32 mouse cellular contexts compared by ENCODE assay signal in the genomic region with DNA sequence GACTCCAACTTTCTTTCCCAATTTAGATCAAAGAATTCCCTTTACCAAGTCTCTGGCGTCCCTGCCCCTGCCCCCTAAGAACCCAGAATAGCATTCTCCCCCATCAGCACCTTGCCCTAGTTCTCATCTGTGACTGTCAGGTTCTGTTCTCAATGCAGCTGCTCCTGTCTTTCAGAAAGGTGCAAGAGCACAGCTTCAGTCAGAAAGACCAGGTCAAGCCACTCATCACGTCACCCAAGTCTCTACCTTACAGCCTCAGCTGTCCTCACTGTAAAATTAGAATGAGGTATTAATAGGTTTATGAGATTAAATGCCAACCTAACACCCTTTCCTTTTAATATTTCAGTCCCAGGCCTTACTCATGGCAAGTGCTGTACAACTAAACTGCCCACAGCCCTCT. TPM values are rescaled to one million over a fixed set of nuclear protein-coding genes. Genes with fewer than 3 reads are reported as not detected.
DNase-seq lines count a peak whose midpoint lies in the region; ATAC-seq and TF ChIP-seq lines count a peak whose summit lies in the region.
"Had no signal": no experiment of that assay in that cellular context is flagged by ENCODE, and none has a peak within 500 bp of the region (broad histone marks: within the 10 kb centered on the region; RNA-seq: fewer than 3 reads in every experiment).

No protein-coding gene starts in this region.

- peaks cover 3% of the 10 kb centered on the region; the same call in 1 of the 2 replicates for H3K36me3 ChIP-seq in heart, embryonic 11.5 days (ENCODE audit: control insufficient read depth, insufficient read depth, low read length)
- peaks cover 22% of the 10 kb centered on the region for H3K36me3 ChIP-seq in heart, postnatal 0 days (replicated peaks; ENCODE audit: control insufficient read depth, insufficient read depth, low read length)

- no peak for TF ChIP-seq EP300 in heart, postnatal 0 days (IDR thresholded peaks at IDR 0.05; ENCODE audit: low read depth)

- H3K4me2 ChIP-seq in heart, embryonic 11.5 days, result no peak overlapping the region
- H3K4me2 ChIP-seq in heart, postnatal 0 days (ENCODE audit: low read depth, low read length), result no peak overlapping the region
- H3K4me2 ChIP-seq: embryonic facial prominence, embryonic 13.5 days; forebrain, embryonic 12.5 days; hindbrain, embryonic 13.5 days; limb, embryonic 15.5 days; liver, embryonic 13.5 days; midbrain, embryonic 13.5 days; neural tube, embryonic 15.5 days; stomach, embryonic 15.5 days had no signal

- 0 out of 2 replicates have a peak, but pooled peaks cover 4% of the 10 kb centered on the region for H3K4me1 ChIP-seq in heart, embryonic 11.5 days (ENCODE audit: control insufficient read depth, insufficient read depth, low read length)
- 0 out of 2 replicates have a peak, but pooled peaks cover 9% of the 10 kb centered on the region for H3K4me1 ChIP-seq in heart, postnatal 0 days (ENCODE audit: control insufficient read depth, insufficient read depth)
- H3K4me1 ChIP-seq: embryonic facial prominence, embryonic 13.5 days; forebrain, embryonic 12.5 days; hindbrain, embryonic 13.5 days; limb, embryonic 10.5 days; limb, embryonic 15.5 days; midbrain, embryonic 13.5 days; stomach, embryonic 15.5 days had no signal

- no peak overlapping the region for H3K9ac ChIP-seq in heart, embryonic 11.5 days (ENCODE audit: low read depth, low read length)
- H3K9ac ChIP-seq in heart, postnatal 0 days (replicated peaks; ENCODE audit: low read depth, low read length), result no peak overlapping the region
- H3K9ac ChIP-seq: embryonic facial prominence, embryonic 13.5 days; forebrain, embryonic 12.5 days; forebrain, postnatal 0 days; hindbrain, embryonic 13.5 days; limb, embryonic 15.5 days; liver, embryonic 13.5 days; midbrain, embryonic 13.5 days; neural tube, embryonic 15.5 days; stomach, embryonic 15.5 days had no signal

- TF ChIP-seq CTCF in gastrocnemius, adult 2 months (IDR thresholded peaks at IDR 0.05), result no peak
- TF ChIP-seq CTCF in heart, postnatal 0 days (IDR thresholded peaks at IDR 0.05; ENCODE audit: low read depth), result no peak

- peak overlapping the region; percentile 92 for H3K27ac ChIP-seq in gastrocnemius, adult 2 months
- H3K27ac ChIP-seq in heart, embryonic 11.5 days (ENCODE audit: low read depth, low read length), result 0 out of 2 replicates have a peak overlapping the region, but pooled peaks have one; percentile 10
- H3K27ac ChIP-seq in heart, postnatal 0 days (ENCODE audit: low read depth), result peak overlapping the region; percentile 58
- H3K27ac ChIP-seq: embryonic facial prominence, embryonic 13.5 days; forebrain, embryonic 12.5 days; hindbrain, embryonic 13.5 days; limb, embryonic 10.5 days; limb, embryonic 15.5 days; liver, embryonic 13.5 days; macrophage; midbrain, embryonic 13.5 days; neural tube, embryonic 15.5 days; stomach, embryonic 15.5 days had no signal

- intact Hi-C loops in gastrocnemius, adult 2 months (cut with DNase I), result loop anchor here (2.0 to 5.0 kb wide), 2 partner anchors 18 to 64 kb away; partner anchors contain the start of gene Gpatch8
- intact Hi-C loops in heart, postnatal 10 days (cut with DNase I), result no loop called here

- WGBS in heart, embryonic 11.5 days (ENCODE audit: insufficient replicate concordance), result 54% methylated on average over 2 of the region's 2 CpGs
- 35% methylated on average over 2 of the region's 2 CpGs for WGBS in heart, postnatal 0 days

- H3K27me3 ChIP-seq in heart, embryonic 11.5 days (ENCODE audit: control insufficient read depth, insufficient read depth, low read length), result no peaks in the 10 kb centered on the region
- H3K27me3 ChIP-seq in heart, postnatal 0 days (ENCODE audit: control insufficient read depth, insufficient read depth, low read length), result no peaks in the 10 kb centered on the region
- H3K27me3 ChIP-seq: embryonic facial prominence, embryonic 13.5 days; forebrain, embryonic 12.5 days; hindbrain, embryonic 13.5 days; limb, embryonic 15.5 days; liver, embryonic 13.5 days; midbrain, embryonic 13.5 days; neural tube, embryonic 15.5 days; Patski; stomach, embryonic 15.5 days had no signal

- ATAC-seq in heart, embryonic 11.5 days (replicated peaks; ENCODE audit: insufficient number of reproducible peaks, low FRiP score, low TSS enrichment), result no peak
- ATAC-seq in heart, postnatal 0 days (ENCODE audit: insufficient read depth, low read depth), result peak; percentile 55; the same call in 1 of the 2 replicates
- ATAC-seq: forebrain, postnatal 0 days; intestine, postnatal 0 days; midbrain, embryonic 13.5 days; Patski had no signal

- no peaks in the 10 kb centered on the region for H3K9me3 ChIP-seq in heart, embryonic 11.5 days (replicated peaks; ENCODE audit: control insufficient read depth, low read length)
- no peaks in the 10 kb centered on the region for H3K9me3 ChIP-seq in heart, postnatal 0 days (replicated peaks; ENCODE audit: control insufficient read depth, low read length)
- H3K9me3 ChIP-seq: embryonic facial prominence, embryonic 13.5 days; forebrain, embryonic 12.5 days; hindbrain, embryonic 13.5 days; limb, embryonic 10.5 days; limb, embryonic 15.5 days; liver, embryonic 13.5 days; midbrain, embryonic 13.5 days; neural tube, embryonic 15.5 days; stomach, embryonic 15.5 days had no signal

- no peak overlapping the region for H3K4me3 ChIP-seq in gastrocnemius, adult 2 months
- H3K4me3 ChIP-seq in heart, embryonic 11.5 days (ENCODE audit: low read depth, low read length), result no peak overlapping the region
- no peak overlapping the region for H3K4me3 ChIP-seq in heart, postnatal 0 days (ENCODE audit: low read depth, low read length)
- H3K4me3 ChIP-seq: embryonic facial prominence, embryonic 13.5 days; forebrain, embryonic 12.5 days; hindbrain, embryonic 13.5 days; limb, embryonic 10.5 days; limb, embryonic 15.5 days; liver, embryonic 13.5 days; midbrain, embryonic 13.5 days; neural tube, embryonic 15.5 days; stomach, embryonic 15.5 days had no signal

- DNase-seq in gastrocnemius, adult 2 months, result peak; percentile 65
- no peak for DNase-seq in gastrocnemius, postnatal 10 days
- no peak for DNase-seq in heart, postnatal 10 days
- peak; percentile 35 for DNase-seq in brain, adult 2 months (ENCODE audit: low read depth, low spot score)
- peak; percentile 42 for DNase-seq in heart, postnatal 0 days (ENCODE audit: low spot score)
- no peak for DNase-seq in natural killer cell, adult 2 months (ENCODE audit: low spot score in 2 of 2)
- DNase-seq: adrenal gland, postnatal 14 days; cerebellum, adult 11-12 months; cerebellum, adult 9-11 months; embryo, embryonic 11 days; forebrain, postnatal 0 days; kidney, adult 9 months; kidney, postnatal 10 days; layer of hippocampus, postnatal 36 days; liver, embryonic 13.5 days; lung, adult 18-20 months; lung, postnatal 10 days; retina, postnatal 1 day; right cerebral cortex, postnatal 14 days had no signal

RNA-seq across cellular contexts. Expression of gene Itga2b, which starts 23.3 kb away (rescaled TPM):
- 1 to 10 TPM in 1 of 2 experiments, under 1 TPM in 1; 0.51 to 2.7 TPM for total RNA-seq in gastrocnemius, adult 2 months (2021)
- total RNA-seq in gastrocnemius, postnatal 10 days (2021), result 1 to 10 TPM; 1.9 to 3.7 TPM
- 8.5 and 15.8 TPM in 2 replicates for polyA plus RNA-seq in heart, embryonic 11.5 days (2014; fragmentation: Nextera tagmentation; extraction: Ambion mirVana)
- 1 to 10 TPM; 2.8 to 4.6 TPM for total RNA-seq in heart, postnatal 10 days (2021)
- 4.3 and 4.8 TPM in 2 replicates for total RNA-seq in heart, postnatal 0 days (2014; rRNA removed; ENCODE audit: low replicate concordance)
- polyA plus RNA-seq in heart, postnatal 0 days (2015; fragmentation: Nextera tagmentation; extraction: Ambion mirVana), result 5.4 and 5.6 TPM in 2 replicates

RNA-seq across cellular contexts. Expression of gene Fam171a2, which starts 45.8 kb away (rescaled TPM):
- 1 to 10 TPM in 1 of 2 experiments, under 1 TPM in 1; 0.66 to 1.1 TPM for total RNA-seq in gastrocnemius, adult 2 months (2021)
- total RNA-seq in gastrocnemius, postnatal 10 days (2021), result 10 to 100 TPM; 11.7 to 12.3 TPM
- polyA plus RNA-seq in heart, embryonic 11.5 days (2014; fragmentation: Nextera tagmentation; extraction: Ambion mirVana), result 3.1 and 5.1 TPM in 2 replicates
- total RNA-seq in heart, postnatal 10 days (2021), result 10 to 100 TPM; 20.0 to 23.8 TPM
- total RNA-seq in heart, postnatal 0 days (2014; rRNA removed; ENCODE audit: low replicate concordance), result 40.8 and 58.6 TPM in 2 replicates
- polyA plus RNA-seq in heart, postnatal 0 days (2015; fragmentation: Nextera tagmentation; extraction: Ambion mirVana), result 1.7 and 1.8 TPM in 2 replicates
- total RNA-seq: granulocyte monocyte progenitor cell, adult 5-6 weeks had no signal
- polyA plus RNA-seq: macrophage had no signal

Comparison
In these comparisons a context has a peak if more than half of its experiments do, and no peak if none do; other contexts are left out.
1. DNase-seq: peak in gastrocnemius, adult 2 months (single experiment), brain, adult 2 months (single experiment) and heart, postnatal 0 days (single experiment); none in gastrocnemius, postnatal 10 days (single experiment), heart, postnatal 10 days (0 of 2) and natural killer cell, adult 2 months (0 of 2).
2. RNA of gene Fam171a2, which starts 45.8 kb away (total RNA-seq): 40.8 to 58.6 TPM in heart, postnatal 0 days, 20.0 to 23.8 TPM in heart, postnatal 10 days and 11.7 to 12.3 TPM in gastrocnemius, postnatal 10 days; 0.66 to 1.1 TPM in gastrocnemius, adult 2 months; every median in the first group is over 4 times any median in the second.
3. H3K27ac ChIP-seq: peak in every context shown above with its lines; median percentile 92 in gastrocnemius, adult 2 months; 58 in heart, postnatal 0 days; 10 in heart, embryonic 11.5 days.